In genomic region chr5:140339836-140340235, GRCm38 (mm10) we compare ENCODE assay signal across 17 mouse cellular contexts.
"Had no signal": no experiment of that assay in that cellular context is flagged by ENCODE, and none has a peak within 500 bp of the region (broad histone marks: within the 10 kb centered on the region; RNA-seq: fewer than 3 reads in every experiment).

No protein-coding gene starts in this region.

- H3K27me3 ChIP-seq: liver, embryonic 12.5 days; midbrain, embryonic 12.5 days; neural tube, embryonic 13.5 days; neural tube, embryonic 15.5 days had no signal

- ATAC-seq: liver, embryonic 12.5 days had no signal

- H3K4me3 ChIP-seq: liver, embryonic 12.5 days; midbrain, embryonic 10.5 days; midbrain, embryonic 12.5 days; neural tube, embryonic 13.5 days; neural tube, embryonic 15.5 days had no signal

- DNase-seq: liver; lung, embryonic 14.5 days; midbrain, embryonic 14.5 days; retina, postnatal 1 day; right cerebral cortex, adult 18-20 months; right cerebral cortex, postnatal 25 days; right cerebral cortex, postnatal 4 days; spleen, adult 18-20 months; thymus, adult 18-20 months; thymus, postnatal 14 days; thymus, postnatal 36 days had no signal

- H3K9me3 ChIP-seq: neural tube, embryonic 13.5 days; neural tube, embryonic 15.5 days had no signal

- H3K27ac ChIP-seq: liver, embryonic 12.5 days; liver, embryonic 14.5 days; midbrain, embryonic 10.5 days; midbrain, embryonic 12.5 days; neural tube, embryonic 13.5 days; neural tube, embryonic 15.5 days had no signal

- H3K4me1 ChIP-seq: liver, embryonic 12.5 days; midbrain, embryonic 10.5 days; midbrain, embryonic 12.5 days; neural tube, embryonic 13.5 days; neural tube, embryonic 15.5 days had no signal

- H3K9ac ChIP-seq: liver, embryonic 12.5 days; liver, embryonic 14.5 days; lung, embryonic 14.5 days; midbrain, embryonic 12.5 days; neural tube, embryonic 13.5 days; neural tube, embryonic 15.5 days had no signal

- H3K4me2 ChIP-seq: liver, embryonic 12.5 days; lung, embryonic 14.5 days; midbrain, embryonic 12.5 days; neural tube, embryonic 13.5 days; neural tube, embryonic 15.5 days had no signal
